Mouse (Mus musculus) midbrain, embryonic 14.5 days (tissue): ENCODE measurements around the gene Ttc9b. TPM values are rescaled to one million over a fixed set of nuclear protein-coding genes. Genes with fewer than 3 reads are reported as not detected.

Experiments
- ATAC-seq: fragments of 200-750 bp; cut with Nextera tagmentation; 2 replicates; pipeline ENCODE4 v1.8.0; 2017; ENCODE audit warnings: moderate number of reproducible peaks, moderate library complexity; ENCODE audit not compliant: low FRiP score, low TSS enrichment
- DNase-seq: peaks from one replicate; pipeline ENCODE4 v3.0.0-alpha.2; 2015
- H3K27ac ChIP-seq: fragments of 300-500 bp; sonication (generic); replicated peaks from 2 replicates; pipeline ENCODE4 v1.5.1; 2014; ENCODE audit warnings: mild to moderate bottlenecking, low read depth, low read length, moderate library complexity
- H3K27me3 ChIP-seq: fragments of 300-500 bp; sonication (generic); 2 replicates; pipeline ENCODE4 v1.6.1; 2014; ENCODE audit warnings: low read length, control low read depth, mixed read lengths; ENCODE audit not compliant: control insufficient read depth, insufficient read depth
- H3K36me3 ChIP-seq: fragments of 300-500 bp; sonication (generic); 2 replicates; pipeline ENCODE4 v1.6.1; 2014; ENCODE audit warnings: low read length, control low read depth; ENCODE audit not compliant: control insufficient read depth, insufficient read depth
- H3K4me1 ChIP-seq: fragments of 300-500 bp; sonication (generic); 2 replicates; pipeline ENCODE4 v1.6.1; 2014; ENCODE audit warnings: mild to moderate bottlenecking, antibody characterized with exemption, low read length, control low read depth; ENCODE audit not compliant: control insufficient read depth, insufficient read depth
- H3K4me2 ChIP-seq: fragments of 300-500 bp; sonication (generic); 2 replicates; pipeline ENCODE4 v1.6.1; 2014; ENCODE audit warnings: mild to moderate bottlenecking, low read length, moderate library complexity
- H3K4me3 ChIP-seq: fragments of 300-500 bp; sonication (generic); replicated peaks from 2 replicates; pipeline ENCODE4 v1.5.1; 2014; ENCODE audit warnings: low read depth, low read length
- H3K9ac ChIP-seq: fragments of 300-500 bp; sonication (generic); replicated peaks from 2 replicates; pipeline ENCODE4 v1.6.1; 2014; ENCODE audit warnings: mild to moderate bottlenecking, low read length, moderate library complexity
- H3K9me3 ChIP-seq: fragments of 300-500 bp; sonication (generic); 2 replicates; pipeline ENCODE4 v1.6.1; 2016; ENCODE audit warnings: low read length, control low read depth, mixed read lengths; ENCODE audit not compliant: control insufficient read depth
- WGBS: fragments of 180-500 bp; shearing (Covaris S2); extraction: QIAGEN DNeasy Blood & Tissue Kit; methylation state at CpG from one replicate; pipeline ENCODE4 v1.1.7; 2014; 5-methylcytosine and 5-hydroxymethylcytosine counted together
- polyA plus RNA-seq: library from polyadenylated mRNA; unstranded; fragments of >200 nt; fragmentation: Nextera tagmentation; extraction: Ambion mirVana; gene quantifications from 2 replicates; pipeline ENCODE4 v1.2.1, GENCODE M21; 2014

Ttc9b gene
- polyA plus RNA-seq, 1 experiment from 2014 or later = 71.3 TPM

GRCm38 (mm10) chr7:27688246-27688788 is 34.6 kb downstream of the Ttc9b start:
- peak overlapping the region; percentile 48 for H3K4me3 ChIP-seq
- H3K9me3 ChIP-seq = no peaks in the 10 kb centered on the region
- ATAC-seq = no peak
- H3K4me2 ChIP-seq = peak overlapping the region; percentile 85
- DNase-seq = peak; percentile 16
- H3K4me1 ChIP-seq = peaks cover 9% of the 10 kb centered on the region
- 35% methylated on average over 14 of the region's 14 CpGs for WGBS
- H3K27ac ChIP-seq = peak overlapping the region; percentile 77
- H3K27me3 ChIP-seq = no peaks in the 10 kb centered on the region
- H3K36me3 ChIP-seq = no peaks in the 10 kb centered on the region
- peak overlapping the region; percentile 68 for H3K9ac ChIP-seq

GRCm38 (mm10) chr7:27688815-27689612 is 35.3 kb downstream of the Ttc9b start, which contains the start of gene Zfp607b:
Gene Zfp607b (plus strand): TSS chr7:27689340.
- Histone ChIP-seq H3K27ac (peak within 1 kb of the TSS; percentile 77), H3K4me2 (peak within 1 kb of the TSS; percentile 85), H3K36me3 (no peaks in the 10 kb centered on the region), H3K4me3 (peak within 1 kb of the TSS; percentile 48), H3K9me3 (no peaks in the 10 kb centered on the region), H3K9ac (peak within 1 kb of the TSS; percentile 68), H3K4me1 (peaks cover 9% of the 10 kb centered on the region), H3K27me3 (no peaks in the 10 kb centered on the region)
- ATAC-seq = peak; percentile 98
- peak; percentile 95 for DNase-seq
- WGBS = under 1% methylated on average over 19 of the region's 19 CpGs

- no peak for ATAC-seq
- DNase-seq = peak; percentile 69
- Histone ChIP-seq H3K9ac (no peak overlapping the region), H3K27me3 (no peaks in the 10 kb centered on the region), H3K4me2 (no peak overlapping the region), H3K4me3 (no peak overlapping the region), H3K9me3 (no peaks in the 10 kb centered on the region), H3K27ac (no peak overlapping the region), H3K36me3 (peaks cover 4% of the 10 kb centered on the region; the same call in 1 of the 2 replicates), H3K4me1 (peaks cover 9% of the 10 kb centered on the region)
- WGBS = 40% methylated on average over 5 of the region's 5 CpGs
Measured at GRCm38 (mm10) chr7:27691076-27691475, 37.4 kb downstream of the Ttc9b start.

- Histone ChIP-seq H3K36me3 (peaks cover 21% of the 10 kb centered on the region), H3K4me2 (no peak overlapping the region), H3K9me3 (no peaks in the 10 kb centered on the region), H3K4me3 (no peak overlapping the region), H3K27ac (no peak overlapping the region), H3K27me3 (no peaks in the 10 kb centered on the region), H3K4me1 (no peaks in the 10 kb centered on the region), H3K9ac (no peak overlapping the region)
- DNase-seq (no peak), ATAC-seq (no peak)
- 23% methylated on average over 3 of the region's 3 CpGs for WGBS
Measured at GRCm38 (mm10) chr7:27696711-27697110, 43.0 kb downstream of the Ttc9b start.

Other genes starting within 250 kb of the Ttc9b start
- gene Sptbn4, start 206.2 kb upstream of the Ttc9b start, polyA plus RNA-seq = 4.1 and 4.7 TPM in 2 replicates
- gene Blvrb, start 205.9 kb upstream of the Ttc9b start, polyA plus RNA-seq = 8.9 and 17.3 TPM in 2 replicates
- gene Sertad3, start 180.1 kb upstream of the Ttc9b start, polyA plus RNA-seq = 6.6 and 9.8 TPM in 2 replicates
- gene Sertad1, start 167.0 kb upstream of the Ttc9b start, polyA plus RNA-seq = 6.0 and 7.5 TPM in 2 replicates
- 0.77 and 0.97 TPM in 2 replicates for gene Prx, start 154.6 kb upstream of the Ttc9b start, polyA plus RNA-seq
- 0.43 and 0.78 TPM in 2 replicates for gene Hipk4, start 130.6 kb upstream of the Ttc9b start, polyA plus RNA-seq
- gene Pld3, start 100.7 kb upstream of the Ttc9b start, polyA plus RNA-seq = 114 and 134 TPM in 2 replicates
- gene 2310022A10Rik, start 100.7 kb upstream of the Ttc9b start, polyA plus RNA-seq = 26.3 and 35.3 TPM in 2 replicates
- gene Akt2, start 62.4 kb upstream of the Ttc9b start, polyA plus RNA-seq = 51.0 and 67.0 TPM in 2 replicates
- 19.0 and 24.0 TPM in 2 replicates for gene Map3k10, start 20.7 kb downstream of the Ttc9b start, polyA plus RNA-seq
- gene Zfp607b, start 35.4 kb downstream of the Ttc9b start, polyA plus RNA-seq = 15.1 and 15.5 TPM in 2 replicates
- 89.9 and 125 TPM in 2 replicates for gene Zfp60, start 77.5 kb downstream of the Ttc9b start, polyA plus RNA-seq
- 2.4 and 2.6 TPM in 2 replicates for gene Zfp626, start 153.3 kb downstream of the Ttc9b start, polyA plus RNA-seq
- gene Zfp59, start 184.7 kb downstream of the Ttc9b start, polyA plus RNA-seq = 9.9 and 15.2 TPM in 2 replicates
- 0.98 and 1.3 TPM in 2 replicates for gene Zfp607a, start 203.6 kb downstream of the Ttc9b start, polyA plus RNA-seq